ENCODE assay signal across 7 mouse cellular contexts in the genomic region with DNA sequence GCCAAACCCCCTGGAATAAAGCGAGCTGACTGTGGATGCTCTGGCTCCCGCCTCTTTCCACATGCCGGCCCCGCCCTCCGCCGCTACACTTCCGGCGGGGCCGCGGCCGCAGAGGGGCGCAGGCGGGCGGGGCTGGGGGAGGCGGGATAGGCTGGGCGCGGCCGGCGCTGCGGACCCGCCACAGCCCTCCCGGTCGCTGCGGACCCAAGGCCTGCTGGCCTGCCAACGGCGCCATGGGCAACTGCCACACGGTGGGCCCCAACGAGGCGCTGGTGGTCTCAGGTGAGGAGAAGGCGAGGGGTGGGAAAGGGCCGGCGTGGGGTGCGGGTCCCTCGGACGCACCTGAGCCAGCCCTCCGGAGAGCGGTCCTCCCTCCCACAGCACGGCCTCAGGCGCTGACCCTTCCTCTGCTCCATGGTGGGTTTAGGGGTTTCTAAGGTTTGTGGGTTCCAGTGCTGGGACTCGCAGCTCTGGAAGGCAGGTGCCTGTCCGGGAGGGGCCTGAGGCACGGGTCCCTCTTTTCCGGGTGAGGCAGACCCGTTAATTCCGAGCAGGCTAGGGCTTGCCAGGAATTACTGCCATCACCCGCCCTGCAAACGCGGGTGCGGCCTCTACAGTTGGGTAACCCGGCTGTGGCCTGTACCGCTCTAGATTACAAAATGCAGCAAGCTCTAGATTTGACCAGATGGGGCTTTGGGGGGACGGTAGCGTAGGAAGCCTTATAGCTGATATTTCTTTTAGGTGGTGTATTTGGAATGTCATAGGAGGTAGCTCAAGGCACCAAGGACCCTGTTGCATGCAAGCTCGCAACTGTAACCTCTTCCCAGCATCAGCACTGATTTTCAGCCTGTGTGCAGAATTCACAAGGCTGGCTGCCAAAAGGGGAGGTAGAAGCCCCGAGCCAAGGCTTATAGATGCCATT. TPM values are rescaled to one million over a fixed set of nuclear protein-coding genes. Genes with fewer than 3 reads are reported as not detected.
DNase-seq lines count a peak whose midpoint lies in the region; ATAC-seq lines count a peak whose summit lies in the region.

A gene (plus strand): TSS at position 101 of the 922 bp plus-strand sequence.

- peak within 1 kb of the TSS; percentile 97 for H3K9ac ChIP-seq in hindbrain, embryonic 13.5 days

- H3K27me3 ChIP-seq in hindbrain, embryonic 13.5 days, result no peaks in the 10 kb centered on the region
- peaks cover 4% of the 10 kb centered on the region for H3K27me3 ChIP-seq in megakaryocyte, embryonic 14.5 days (replicated peaks)

- H3K4me2 ChIP-seq in hindbrain, embryonic 13.5 days, result peak within 1 kb of the TSS; percentile 72

- peak within 1 kb of the TSS; percentile 81 for H3K4me3 ChIP-seq in hindbrain, embryonic 13.5 days
- peak within 1 kb of the TSS; percentile 90 for H3K4me3 ChIP-seq in megakaryocyte, embryonic 14.5 days (replicated peaks)

- peaks cover 35% of the 10 kb centered on the region for H3K36me3 ChIP-seq in hindbrain, embryonic 13.5 days
- peaks cover 16% of the 10 kb centered on the region for H3K36me3 ChIP-seq in megakaryocyte, embryonic 14.5 days (replicated peaks; ENCODE audit: low read length)

- peak within 1 kb of the TSS; percentile 89 for H3K27ac ChIP-seq in hindbrain, embryonic 13.5 days

- H3K9me3 ChIP-seq in hindbrain, embryonic 13.5 days, result no peaks in the 10 kb centered on the region
- H3K9me3 ChIP-seq in megakaryocyte, embryonic 14.5 days, result no peaks in the 10 kb centered on the region

- peak; percentile 81 for ATAC-seq in activated CD4-positive, CD25-positive, alpha-beta regulatory T cell, adult 4 months
- ATAC-seq in hindbrain, embryonic 13.5 days (ENCODE audit: low FRiP score), result peak; percentile 83

- WGBS in hindbrain, embryonic 13.5 days, result 2% methylated on average over 53 of the region's 55 CpGs

- peak; percentile 53 for DNase-seq in cerebellum, adult 9-10 months
- DNase-seq in gastrocnemius, adult 18-20 months (ENCODE audit: low spot score), result peak; percentile 48
- peak; percentile 30 to 44 for DNase-seq in left cerebral cortex, postnatal 14 days (ENCODE audit: low spot score in 2 of 2)
- peak; percentile 22 to 41 for DNase-seq in right cerebral cortex, adult 2 months (ENCODE audit: low spot score in 2 of 2)

- H3K4me1 ChIP-seq in hindbrain, embryonic 13.5 days (replicated peaks), result peaks cover 44% of the 10 kb centered on the region
- peaks cover 30% of the 10 kb centered on the region for H3K4me1 ChIP-seq in megakaryocyte, embryonic 14.5 days

- intact Hi-C loops in left cerebral cortex, postnatal 14 days (cut with DNase I), result loop anchor here (5.0 kb wide), 1 partner anchor 139 kb away; a partner anchor contains a TSS

RNA-seq across cellular contexts. Expression of the gene that starts here (rescaled TPM):
- 10 to 100 TPM; 23.2 to 28.6 TPM for polyA plus RNA-seq in activated CD4-positive, CD25-positive, alpha-beta regulatory T cell, adult 4 months (2017; shearing (Covaris generic))
- 10 to 100 TPM; 45.6 to 49.1 TPM for total RNA-seq in gastrocnemius, adult 18-20 months (2021)
- polyA plus RNA-seq in hindbrain, embryonic 13.5 days (2015; fragmentation: Nextera tagmentation; extraction: Ambion mirVana), result 80.5 and 86.4 TPM in 2 replicates
- total RNA-seq in left cerebral cortex, postnatal 14 days (2021), result 100 to 1,000 TPM; 118 to 121 TPM
- 2.2 and 9.5 TPM in 2 replicates for polyA plus RNA-seq in megakaryocyte, embryonic 14.5 days (2012; ENCODE audit: insufficient read depth, low replicate concordance)

Comparison
In these comparisons a context has a peak if more than half of its experiments do, and no peak if none do; other contexts are left out.
1. Peak in every context shown above with its lines: DNase-seq, ATAC-seq, H3K4me3 ChIP-seq and H3K27ac ChIP-seq.